Mouse (Mus musculus) retina, postnatal 7 days (tissue): ENCODE data around the gene Ndfip2.
A peak's percentile ranks its signal among the peaks of the same experiment; 100 is the strongest.

Source experiments
- DNase-seq: peaks from one replicate; pipeline ENCODE4 v3.0.0-alpha.2; 2012; ENCODE audit warnings: low read depth, low spot score

Gene Ndfip2

DNA sequence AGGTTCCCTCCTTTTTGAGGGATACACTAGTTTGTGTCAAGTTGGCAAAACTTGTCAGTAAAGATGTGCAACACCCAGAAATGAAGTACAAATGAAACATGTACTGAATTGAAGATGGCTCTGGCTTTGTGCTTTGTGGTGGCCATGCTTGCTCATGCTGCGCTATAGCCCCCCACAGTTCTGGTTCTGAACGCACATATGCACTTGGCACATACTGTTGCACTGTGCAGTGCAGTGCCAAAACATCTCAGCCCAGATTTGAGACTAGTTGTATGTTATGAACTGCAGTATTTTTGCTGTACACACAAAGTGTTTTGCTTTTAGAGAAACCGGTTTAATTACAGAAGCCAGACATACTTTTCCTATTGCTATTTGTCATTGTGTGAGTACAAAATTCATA lies 25.7 kb downstream of the Ndfip2 start:
- no peak for DNase-seq

DNA sequence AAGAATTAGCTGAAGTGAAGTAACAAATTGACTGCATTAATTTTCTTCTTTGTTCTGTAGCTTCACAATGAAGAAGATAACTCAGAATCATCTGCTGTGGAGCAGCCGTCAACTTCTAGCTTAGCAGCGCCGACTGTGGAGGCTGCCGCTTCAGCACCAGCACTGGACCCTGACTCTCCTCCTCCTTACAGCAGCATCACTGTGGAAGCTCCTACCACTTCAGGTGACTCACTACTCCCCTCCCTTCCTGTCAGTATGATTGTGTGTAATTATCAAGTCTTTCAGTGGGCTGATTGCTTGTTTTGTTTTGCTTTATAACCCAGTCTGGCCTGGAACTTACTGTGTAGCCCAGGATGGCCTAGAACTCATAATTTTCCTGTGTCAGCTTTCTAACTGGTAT lies 29.2 kb downstream of the Ndfip2 start:
- DNase-seq = no peak

DNA sequence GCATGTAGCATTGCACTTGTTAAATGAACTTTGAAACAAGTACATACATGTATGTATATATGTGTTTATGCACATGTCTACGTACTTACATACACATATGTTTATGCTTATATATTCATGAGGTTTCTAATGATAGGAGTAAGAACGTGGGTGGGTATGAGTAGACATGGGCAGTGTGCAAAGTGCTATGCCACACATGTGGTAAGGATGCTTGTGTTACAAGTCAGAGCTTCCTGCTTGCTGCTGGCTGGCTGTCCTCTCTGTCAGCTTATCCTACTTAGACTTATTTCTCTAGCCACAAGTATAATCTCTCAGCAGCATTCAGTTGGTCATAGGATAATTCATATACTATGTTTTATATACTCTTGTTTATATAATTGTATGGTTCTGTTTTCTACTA lies 29.6 kb downstream of the Ndfip2 start:
- no peak for DNase-seq

DNA sequence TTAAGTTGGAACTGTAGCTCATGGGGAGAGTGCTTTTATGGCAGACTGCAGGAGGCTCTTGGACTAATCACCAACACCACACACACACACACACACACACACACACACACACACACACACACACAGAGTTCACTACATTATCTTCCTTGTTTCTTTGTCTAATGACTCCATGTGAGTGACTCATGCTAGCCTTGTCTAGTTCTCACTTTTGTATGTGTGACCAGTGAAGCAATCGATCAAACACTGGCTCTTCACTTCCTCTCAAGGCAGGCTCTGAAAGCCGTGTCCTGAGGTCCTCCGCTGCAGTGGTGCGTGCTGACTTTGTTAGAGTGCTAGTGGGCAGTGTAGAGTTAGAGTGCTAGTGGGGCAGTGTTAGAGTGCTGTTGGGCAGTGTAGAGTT lies 30.2 kb downstream of the Ndfip2 start:
- no peak for DNase-seq

DNA sequence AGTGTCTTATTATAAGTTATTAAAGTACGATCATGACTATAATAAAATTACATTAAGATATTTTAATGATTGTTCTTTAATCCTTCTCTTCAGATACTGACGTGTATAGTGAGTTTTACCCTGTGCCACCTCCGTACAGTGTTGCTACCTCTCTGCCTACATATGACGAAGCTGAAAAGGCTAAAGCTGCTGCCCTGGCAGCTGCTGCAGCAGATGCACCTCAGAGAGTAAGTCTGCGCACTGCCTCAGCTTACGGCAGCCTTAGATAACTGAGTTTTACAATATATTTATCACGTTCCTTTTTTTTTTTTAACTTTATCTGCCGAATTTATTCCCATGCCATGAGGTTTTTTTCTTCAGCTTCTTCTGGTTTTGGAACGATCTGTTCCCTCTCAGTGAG lies 33.8 kb downstream of the Ndfip2 start:
- no peak for DNase-seq

DNA sequence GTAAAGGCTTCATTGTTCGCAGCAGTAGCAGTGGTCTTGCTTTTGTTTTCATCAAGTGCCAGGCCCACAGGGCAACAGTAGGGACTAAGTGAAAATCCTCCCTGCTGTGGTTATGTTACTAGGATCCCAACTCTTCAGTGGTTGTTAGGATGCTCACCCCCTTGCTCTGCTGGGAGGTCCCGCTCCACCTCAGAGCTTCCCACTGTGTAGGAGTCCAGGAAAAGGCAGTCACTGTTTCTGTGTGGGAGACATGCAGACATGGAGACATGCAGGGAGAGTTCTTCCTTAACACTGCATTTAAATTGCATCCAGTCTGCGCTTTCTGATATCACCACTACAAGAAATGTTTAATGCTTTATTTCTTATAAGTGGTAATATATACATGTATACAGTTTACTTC lies 35.4 kb downstream of the Ndfip2 start:
- DNase-seq = no peak

DNA sequence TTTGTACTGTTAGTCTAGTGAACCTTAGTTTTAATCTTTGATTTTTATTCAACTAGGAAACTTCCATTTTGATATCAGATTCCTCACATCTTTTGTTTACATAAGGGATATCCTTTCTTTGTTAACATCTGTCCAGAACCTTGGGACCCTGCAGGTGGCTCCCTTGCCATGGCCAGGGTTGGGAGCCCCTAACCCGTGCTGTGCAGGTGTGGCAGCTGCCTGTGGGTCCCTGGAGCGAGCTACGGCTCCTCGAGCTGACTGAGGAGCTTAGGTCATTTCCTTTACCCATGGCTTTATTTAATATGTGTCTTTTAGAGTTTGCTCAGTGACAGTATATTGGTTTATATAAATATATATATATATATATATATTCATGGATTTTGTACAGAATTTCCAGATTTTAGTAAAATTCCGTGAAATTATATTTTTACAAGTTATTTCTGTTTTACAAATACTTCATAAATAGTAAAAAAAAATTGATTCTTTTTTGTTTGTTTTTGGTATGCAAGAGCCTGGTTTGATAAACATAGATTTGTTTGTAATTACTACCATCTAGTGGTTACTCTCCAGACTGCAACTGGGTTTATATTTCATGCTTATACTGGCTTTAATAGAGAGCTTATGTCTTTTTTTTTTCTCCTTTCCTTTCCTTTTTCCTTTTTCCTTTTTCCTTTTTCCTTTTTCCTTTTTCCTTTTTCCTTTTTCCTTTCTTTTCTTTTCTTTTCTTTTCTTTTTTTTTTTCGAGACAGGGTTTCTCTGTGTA lies 37.6 kb downstream of the Ndfip2 start:
- DNase-seq = peak; percentile 55

DNA sequence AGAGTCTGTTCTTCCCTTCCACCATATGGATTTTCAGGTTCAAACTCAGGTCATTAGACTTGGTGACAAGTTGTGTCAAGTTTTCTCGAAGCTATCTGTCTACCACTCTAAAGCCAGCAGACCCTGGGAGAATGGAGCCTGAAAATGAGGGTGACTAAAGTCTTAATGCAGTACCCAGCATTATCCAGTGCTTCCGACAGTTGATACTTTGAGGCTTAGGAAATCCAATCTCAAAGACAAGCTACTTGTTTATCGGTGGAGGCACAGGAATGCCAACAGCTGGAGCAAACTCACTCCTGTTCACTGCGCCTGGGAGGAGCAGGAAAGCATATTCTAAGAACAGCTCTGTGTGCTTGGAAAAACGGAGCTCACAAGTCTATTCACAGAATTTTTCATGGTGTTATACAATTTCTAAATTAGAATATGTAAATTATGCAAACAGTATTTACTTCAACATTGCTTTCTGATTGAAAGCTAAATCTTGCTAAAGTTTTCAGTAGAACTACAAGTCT lies 41.4 kb downstream of the Ndfip2 start:
- DNase-seq = no peak

DNA sequence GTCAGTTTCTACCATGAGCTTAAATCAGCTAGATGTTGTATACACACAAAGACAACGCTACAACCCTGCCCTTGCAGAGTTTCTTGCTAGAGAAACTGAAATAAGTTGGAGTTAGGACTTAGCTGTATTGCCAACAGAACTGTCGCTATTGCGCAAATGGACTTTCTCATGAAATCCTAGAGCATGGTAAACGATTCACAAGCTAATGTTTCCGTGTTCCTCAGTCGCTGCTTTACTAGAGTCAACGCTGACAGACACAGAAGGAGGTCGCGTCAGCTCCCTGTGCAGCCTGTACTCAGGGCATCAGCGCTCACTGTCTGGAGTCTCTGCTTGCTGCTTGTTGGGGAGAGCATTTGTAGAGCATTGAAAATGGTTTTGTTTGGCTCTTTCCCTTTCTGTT lies 42.2 kb downstream of the Ndfip2 start:
- DNase-seq = no peak

DNA sequence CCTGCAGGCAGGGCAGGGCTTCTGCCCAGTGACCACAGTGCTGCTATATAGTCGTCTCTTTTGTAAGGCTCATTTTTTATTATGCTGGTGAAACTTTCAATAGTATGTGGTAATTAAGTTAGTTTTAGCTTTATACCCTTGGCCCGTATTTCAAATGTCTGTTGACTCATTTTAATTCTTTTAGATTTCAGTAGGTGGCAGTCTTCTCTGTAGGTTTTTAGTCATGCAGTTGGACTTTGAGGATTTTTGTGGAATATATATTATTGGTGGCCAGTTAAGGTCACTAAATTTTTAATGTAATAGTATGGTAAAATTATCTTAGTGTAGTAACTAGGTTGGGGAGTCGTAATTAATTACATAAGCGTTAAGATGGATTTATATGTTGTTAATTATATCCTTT lies 44.3 kb downstream of the Ndfip2 start:
- DNase-seq = no peak

DNA sequence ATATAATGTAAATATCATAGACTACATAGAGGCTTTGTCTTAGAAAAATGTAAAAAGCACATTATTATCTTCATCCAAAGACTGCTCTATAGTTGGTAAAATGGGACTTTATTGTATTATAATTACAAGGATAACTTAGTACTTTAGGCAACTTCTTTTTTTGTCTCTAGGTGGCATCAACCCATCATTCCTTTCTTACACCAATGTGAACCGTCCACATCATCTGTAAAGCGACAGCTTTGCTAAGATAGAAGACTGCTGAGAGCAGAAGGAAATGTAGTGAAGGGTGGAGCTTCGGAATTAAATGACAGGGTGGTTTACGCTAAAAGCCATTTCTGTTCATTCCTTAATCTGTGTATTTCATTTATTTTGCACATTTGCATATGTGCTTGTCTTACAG lies 49.3 kb downstream of the Ndfip2 start:
- DNase-seq = no peak

DNA sequence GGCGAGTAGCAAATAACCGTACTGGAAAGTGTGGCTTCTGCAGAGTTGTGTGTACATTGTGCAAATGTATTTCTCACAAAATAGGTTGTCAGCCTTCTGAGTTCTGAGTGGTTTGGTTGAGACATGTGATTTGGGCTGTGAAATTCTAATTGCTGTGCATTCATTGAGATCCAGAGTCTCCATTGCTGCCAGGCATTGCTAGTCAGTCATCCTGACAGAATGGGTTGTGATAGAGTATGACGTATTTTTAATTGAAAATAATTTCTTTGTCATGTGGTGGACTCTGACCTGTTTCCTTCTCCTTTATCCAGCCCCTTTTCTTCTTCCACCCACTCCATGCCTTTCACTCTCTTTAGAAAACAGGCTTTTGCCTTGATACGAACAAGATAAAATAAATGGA lies 54.0 kb downstream of the Ndfip2 start:
- DNase-seq = no peak

DNA sequence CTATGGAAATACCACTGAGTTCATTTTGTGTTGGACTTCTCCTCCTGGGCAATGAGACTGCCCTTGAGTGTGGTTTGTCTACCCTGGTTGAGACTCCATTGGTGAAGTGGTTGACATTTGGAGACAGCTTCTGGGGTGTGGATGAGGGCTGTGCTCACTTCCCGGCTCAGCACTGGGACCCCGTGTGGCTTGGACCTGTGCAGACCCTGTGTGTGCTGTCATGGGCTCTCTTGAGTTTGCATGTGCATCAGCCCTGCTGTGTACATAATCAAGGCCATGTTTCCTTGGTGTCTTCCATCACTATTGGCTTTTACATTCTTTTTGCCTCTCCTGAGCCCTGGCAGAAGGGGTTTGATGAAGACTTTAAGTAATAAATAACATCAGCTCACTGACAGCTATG lies 54.6 kb downstream of the Ndfip2 start:
- DNase-seq = no peak

DNA sequence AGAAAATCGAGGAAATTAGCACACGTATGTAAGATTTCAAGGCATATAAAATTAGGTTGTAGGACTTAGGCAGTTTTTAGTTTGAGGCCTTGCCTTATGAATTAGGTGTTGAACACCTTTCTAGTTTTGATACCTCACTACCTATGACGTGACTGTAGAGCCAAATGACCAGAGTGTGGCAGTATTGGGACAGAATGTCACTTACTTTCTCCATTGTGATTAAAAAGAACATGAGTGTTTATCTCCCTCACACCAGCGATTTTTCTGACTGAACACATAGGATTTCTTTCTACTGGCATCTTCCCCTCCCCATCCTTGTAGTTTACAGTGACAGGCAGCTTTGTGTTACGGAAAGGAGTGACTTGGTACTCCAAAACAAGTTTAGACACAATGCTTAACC lies 55.5 kb downstream of the Ndfip2 start:
- no peak for DNase-seq

DNA sequence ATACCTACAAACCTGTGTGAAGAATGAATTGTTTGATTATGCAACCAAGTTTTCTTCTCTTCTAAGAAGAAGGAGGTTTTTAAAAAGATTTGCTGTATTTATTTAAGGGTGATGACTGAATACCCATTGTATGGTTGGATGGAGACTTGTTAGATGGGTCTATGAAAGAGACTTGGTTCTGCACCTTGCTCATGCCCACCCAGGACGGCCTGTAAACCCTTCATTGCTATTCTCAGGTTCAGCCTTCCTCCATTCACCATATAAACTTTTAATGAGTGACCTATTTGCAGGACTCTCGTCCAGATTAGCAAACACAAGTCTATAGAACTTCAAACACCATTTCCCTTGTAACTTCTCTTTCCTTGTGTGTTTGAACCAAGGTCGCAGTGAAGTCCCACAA lies 63.3 kb downstream of the Ndfip2 start:
- DNase-seq = no peak

DNA sequence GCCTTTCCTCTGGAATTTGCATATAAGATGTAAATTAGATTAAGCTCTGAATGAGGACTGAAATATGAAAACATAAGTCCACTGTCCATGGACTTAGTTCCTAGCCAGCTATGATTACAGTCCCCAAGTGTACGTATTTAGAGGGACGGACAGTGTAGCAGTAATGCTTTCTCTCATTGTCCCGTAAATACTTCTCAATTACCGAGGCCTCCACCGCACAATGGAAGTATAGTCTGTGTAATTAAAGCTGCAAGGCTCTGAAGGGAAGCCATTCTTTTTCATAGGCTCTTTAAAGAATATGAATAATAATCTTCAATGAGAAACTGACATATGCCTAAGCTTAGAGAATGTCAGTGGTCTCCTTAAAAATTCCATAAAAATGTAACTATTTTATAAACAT lies 64.5 kb downstream of the Ndfip2 start:
- DNase-seq = no peak

DNA sequence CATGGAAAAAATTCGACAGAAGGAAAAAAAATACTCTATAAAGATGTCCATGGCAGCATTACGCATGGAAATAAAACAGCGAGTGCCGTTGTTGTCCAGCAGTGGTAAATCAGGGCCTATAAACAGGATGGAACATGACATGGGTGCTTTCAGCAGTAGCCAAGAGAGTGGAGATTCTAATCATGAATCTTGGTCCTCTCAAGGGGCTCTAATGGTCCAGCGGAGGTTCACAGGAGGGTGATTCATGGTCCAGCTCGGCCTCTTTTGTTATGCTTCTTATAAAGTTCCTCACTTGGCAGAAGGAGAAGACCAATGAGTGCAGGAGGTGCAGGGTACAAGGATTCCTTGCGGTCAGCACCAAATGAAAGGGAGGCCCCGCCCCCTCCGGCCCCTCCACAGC lies 65.1 kb downstream of the Ndfip2 start:
- no peak for DNase-seq

DNA sequence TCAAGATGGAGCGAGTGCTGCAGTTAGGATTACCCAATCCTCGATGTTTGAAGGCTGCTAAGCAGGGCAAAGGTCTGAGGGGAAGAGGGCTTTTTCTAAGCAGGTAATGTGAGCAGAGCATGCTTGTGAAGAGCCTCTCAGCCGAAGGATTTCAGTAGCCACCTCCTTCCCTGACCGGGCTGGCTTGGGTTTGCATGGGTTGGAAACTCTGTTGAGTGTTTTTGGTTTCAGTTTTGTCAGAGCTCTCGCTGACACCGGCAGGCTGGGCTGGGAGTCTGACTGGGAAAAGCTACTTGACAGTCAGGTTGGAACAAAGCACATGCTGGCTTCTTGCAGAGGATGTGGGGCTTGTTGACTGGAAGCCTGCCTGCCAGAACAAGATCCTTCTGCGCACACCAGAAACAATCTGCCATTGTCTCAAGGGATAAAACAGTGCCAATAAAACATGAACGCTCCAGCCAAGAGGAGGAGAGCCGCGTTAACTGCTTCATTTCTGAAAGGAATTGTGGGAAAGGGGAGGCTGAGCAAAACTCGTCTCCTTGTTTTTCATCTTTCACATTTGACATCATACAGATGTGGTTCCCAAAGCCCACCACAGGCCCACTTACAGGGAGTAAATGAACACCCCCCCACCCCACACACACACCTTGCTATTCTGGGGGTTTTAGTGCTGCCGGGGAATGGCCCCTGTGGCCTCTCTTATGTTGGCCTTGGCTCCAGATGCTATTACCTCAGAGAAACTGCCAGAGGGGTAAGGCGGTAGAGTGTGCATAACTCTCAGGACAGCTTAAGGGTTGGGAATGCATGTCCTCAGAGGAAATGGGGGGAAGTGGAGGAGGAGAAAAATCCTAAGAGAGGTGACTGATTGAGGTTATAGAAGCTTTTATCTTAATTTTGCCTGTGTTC lies 70.3 kb downstream of the Ndfip2 start:
- DNase-seq = no peak

DNA sequence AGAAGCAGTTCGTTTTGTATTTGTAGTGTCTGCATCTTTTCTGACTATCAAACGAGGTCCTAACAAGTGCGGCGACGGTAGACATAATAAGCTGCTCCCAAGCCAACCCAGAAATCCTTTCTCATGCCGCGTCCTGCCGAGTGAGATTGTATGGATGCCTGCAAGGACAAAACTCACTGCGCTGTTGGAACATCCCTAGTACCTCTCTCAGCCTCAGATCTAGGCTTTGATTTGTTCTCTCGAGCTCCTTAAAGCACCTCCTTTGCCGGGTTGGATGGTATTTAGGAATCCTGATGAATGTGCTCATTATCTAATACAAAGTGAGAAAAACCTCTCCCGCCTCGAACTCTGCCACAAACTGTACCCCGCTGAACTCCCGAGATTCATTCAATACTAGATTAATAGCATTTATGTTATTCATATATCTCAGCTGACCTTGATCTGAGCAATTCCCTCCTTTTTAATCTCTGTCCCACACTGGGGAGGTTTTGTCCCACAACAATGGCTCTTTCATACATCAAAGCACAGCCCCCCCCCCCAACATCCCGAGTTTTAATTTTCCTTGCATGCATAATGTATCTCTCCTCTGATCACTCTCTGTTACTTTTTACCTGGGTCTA lies 75.2 kb downstream of the Ndfip2 start:
- no peak for DNase-seq

DNA sequence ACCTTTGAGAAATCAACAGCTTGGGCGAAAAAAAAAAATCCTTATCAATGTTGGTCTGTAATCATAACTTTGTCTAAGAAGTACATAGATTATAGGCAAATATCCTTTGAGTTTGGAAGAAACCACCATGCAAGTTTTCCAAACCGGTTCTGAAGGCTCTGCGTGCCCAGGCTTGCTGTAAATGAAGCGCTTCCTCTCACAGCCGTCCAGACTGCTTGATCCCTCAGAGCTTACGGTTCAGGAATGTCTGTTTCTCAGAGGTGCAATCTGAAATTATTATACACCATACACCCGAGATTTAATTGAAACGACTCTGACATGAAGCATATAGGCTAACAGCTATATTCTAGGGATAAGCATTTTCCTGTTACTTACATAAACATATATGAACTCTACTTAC lies 83.4 kb downstream of the Ndfip2 start:
- DNase-seq = no peak

DNA sequence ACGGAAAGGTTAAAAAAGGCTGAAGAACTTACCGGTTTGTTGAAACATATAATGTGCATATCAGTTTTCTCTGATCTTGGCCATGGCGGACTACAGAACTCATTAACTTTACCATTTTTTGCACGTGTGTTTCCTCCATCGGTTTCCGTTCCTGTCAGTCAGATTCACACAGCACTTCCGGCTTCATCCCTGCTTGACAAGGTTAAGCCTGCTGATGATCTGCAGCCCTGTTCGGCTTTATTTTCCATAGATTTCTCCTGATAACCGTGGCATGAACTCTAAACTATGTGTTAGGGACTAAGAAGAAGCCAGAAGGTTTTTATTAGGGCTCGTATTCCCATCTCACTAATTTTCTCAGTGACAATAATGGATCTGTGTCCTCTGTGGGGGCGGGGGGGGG lies 95.7 kb downstream of the Ndfip2 start:
- DNase-seq = no peak
